18 mouse cellular contexts compared by ENCODE assay signal in genomic region chr6:111510768-111511459, GRCm38 (mm10).
DNase-seq lines count a peak whose midpoint lies in the region; ATAC-seq and TF ChIP-seq lines count a peak whose summit lies in the region.
"Had no signal": no experiment of that assay in that cellular context is flagged by ENCODE, and none has a peak within 500 bp of the region (broad histone marks: within the 10 kb centered on the region; RNA-seq: fewer than 3 reads in every experiment).

No protein-coding gene starts in this region.

- WGBS in forebrain, embryonic 11.5 days, result 35% methylated on average over 1 of the region's 1 CpGs
- WGBS in forebrain, postnatal 0 days, result 20% methylated on average over 1 of the region's 1 CpGs
- 40% methylated on average over 1 of the region's 1 CpGs for WGBS in midbrain, embryonic 14.5 days
- WGBS in midbrain, embryonic 15.5 days, result 54% methylated on average over 1 of the region's 1 CpGs
- 14% methylated on average over 1 of the region's 1 CpGs for WGBS in forebrain, embryonic 16.5 days
- WGBS in lung, adult 2 months, result 78% methylated on average over 1 of the region's 1 CpGs

- H3K4me2 ChIP-seq in forebrain, embryonic 11.5 days (ENCODE audit: low read depth, low read length, severe bottlenecking), result no peak overlapping the region
- no peak overlapping the region for H3K4me2 ChIP-seq in forebrain, postnatal 0 days (ENCODE audit: low read depth)
- H3K4me2 ChIP-seq in midbrain, embryonic 14.5 days (ENCODE audit: low read length), result no peak overlapping the region
- no peak overlapping the region for H3K4me2 ChIP-seq in midbrain, embryonic 15.5 days
- H3K4me2 ChIP-seq in forebrain, embryonic 16.5 days (ENCODE audit: low read length), result no peak overlapping the region
- H3K4me2 ChIP-seq: embryonic facial prominence, embryonic 12.5 days; heart, embryonic 12.5 days; hindbrain, embryonic 14.5 days; intestine, embryonic 15.5 days had no signal

- H3K27me3 ChIP-seq in forebrain, embryonic 11.5 days (ENCODE audit: control insufficient read depth, insufficient read depth, low read length), result no peaks in the 10 kb centered on the region
- no peaks in the 10 kb centered on the region for H3K27me3 ChIP-seq in forebrain, postnatal 0 days (ENCODE audit: insufficient read depth, low read length)
- no peaks in the 10 kb centered on the region for H3K27me3 ChIP-seq in midbrain, embryonic 14.5 days (ENCODE audit: control insufficient read depth, insufficient read depth, low read length)
- no peaks in the 10 kb centered on the region for H3K27me3 ChIP-seq in midbrain, embryonic 15.5 days (replicated peaks)
- H3K27me3 ChIP-seq in forebrain, embryonic 16.5 days (replicated peaks; ENCODE audit: control insufficient read depth, insufficient read depth, low read length), result no peaks in the 10 kb centered on the region
- H3K27me3 ChIP-seq: embryonic facial prominence, embryonic 12.5 days; heart, embryonic 12.5 days; intestine, embryonic 15.5 days; Patski had no signal

- no peak for TF ChIP-seq POLR2A in brain, embryonic 14.5 days (IDR thresholded peaks at IDR 0.05; ENCODE audit: borderline replicate concordance, extremely low read depth, insufficient read depth, insufficient read length, poor library complexity, severe bottlenecking)
- TF ChIP-seq POLR2A in lung, adult 2 months (IDR thresholded peaks at IDR 0.05; ENCODE audit: borderline replicate concordance, extremely low read depth, low read depth, low read length), result no peak

- H3K9ac ChIP-seq in forebrain, embryonic 11.5 days (ENCODE audit: low read length), result no peak overlapping the region
- no peak overlapping the region for H3K9ac ChIP-seq in forebrain, postnatal 0 days
- H3K9ac ChIP-seq in midbrain, embryonic 14.5 days (replicated peaks; ENCODE audit: low read length), result no peak overlapping the region
- no peak overlapping the region for H3K9ac ChIP-seq in midbrain, embryonic 15.5 days
- no peak overlapping the region for H3K9ac ChIP-seq in forebrain, embryonic 16.5 days (replicated peaks; ENCODE audit: low read depth, low read length)
- H3K9ac ChIP-seq: embryonic facial prominence, embryonic 12.5 days; heart, embryonic 12.5 days; hindbrain, embryonic 14.5 days; intestine, embryonic 15.5 days had no signal

- no peak for TF ChIP-seq CTCF in forebrain, postnatal 0 days (IDR thresholded peaks at IDR 0.05; ENCODE audit: low read depth)
- TF ChIP-seq CTCF in brain, embryonic 14.5 days (IDR thresholded peaks at IDR 0.05; ENCODE audit: borderline replicate concordance, extremely low read depth, insufficient read depth, insufficient read length), result no peak
- TF ChIP-seq CTCF in lung, adult 2 months (IDR thresholded peaks at IDR 0.05; ENCODE audit: insufficient read depth, low read length), result no peak

- peak; percentile 68 for ATAC-seq in forebrain, embryonic 11.5 days (replicated peaks; ENCODE audit: low FRiP score)
- ATAC-seq in forebrain, postnatal 0 days, result no peak
- ATAC-seq in midbrain, embryonic 14.5 days (ENCODE audit: low FRiP score, low TSS enrichment), result no peak
- ATAC-seq in midbrain, embryonic 15.5 days (replicated peaks), result no peak
- peak; percentile 52; the same call in 1 of the 2 replicates for ATAC-seq in forebrain, embryonic 16.5 days
- ATAC-seq: intestine, embryonic 15.5 days; Patski had no signal

- no peaks in the 10 kb centered on the region for H3K36me3 ChIP-seq in forebrain, embryonic 11.5 days (ENCODE audit: control insufficient read depth, insufficient read depth, low read length)
- no peaks in the 10 kb centered on the region for H3K36me3 ChIP-seq in forebrain, postnatal 0 days (ENCODE audit: insufficient read depth)
- no peaks in the 10 kb centered on the region for H3K36me3 ChIP-seq in midbrain, embryonic 14.5 days (ENCODE audit: control insufficient read depth, insufficient read depth, low read length)
- no peaks in the 10 kb centered on the region for H3K36me3 ChIP-seq in midbrain, embryonic 15.5 days (replicated peaks)
- no peaks in the 10 kb centered on the region for H3K36me3 ChIP-seq in forebrain, embryonic 16.5 days (ENCODE audit: control insufficient read depth, insufficient read depth)
- H3K36me3 ChIP-seq: embryonic facial prominence, embryonic 12.5 days; heart, embryonic 12.5 days; hindbrain, embryonic 10.5 days; intestine, embryonic 15.5 days had no signal

- no peak for DNase-seq in forebrain, embryonic 11.5 days (ENCODE audit: low spot score)
- no peak for DNase-seq in forebrain, postnatal 0 days
- peak; percentile 12 for DNase-seq in midbrain, embryonic 14.5 days
- DNase-seq in brain, embryonic 14.5 days (ENCODE audit: low read depth), result peak; percentile 60
- DNase-seq in thymus, postnatal 36 days, result no peak
- DNase-seq in lung, adult 2 months, result no peak
- DNase-seq: adrenal gland, adult 2 months; adrenal gland, postnatal 25 days; cerebellum, adult 2 months; gastrocnemius, postnatal 14 days had no signal

- no peak overlapping the region for H3K4me3 ChIP-seq in forebrain, embryonic 11.5 days (ENCODE audit: low read depth, low read length)
- H3K4me3 ChIP-seq in forebrain, postnatal 0 days (ENCODE audit: low read depth, low read length), result no peak overlapping the region
- H3K4me3 ChIP-seq in midbrain, embryonic 14.5 days (replicated peaks; ENCODE audit: low read depth, low read length), result no peak overlapping the region
- H3K4me3 ChIP-seq in midbrain, embryonic 15.5 days, result no peak overlapping the region
- H3K4me3 ChIP-seq in forebrain, embryonic 16.5 days (replicated peaks; ENCODE audit: low read length), result no peak overlapping the region
- H3K4me3 ChIP-seq in lung, adult 2 months (replicated peaks; ENCODE audit: extremely low read depth, low read depth, low read length), result no peak overlapping the region
- H3K4me3 ChIP-seq: embryonic facial prominence, embryonic 12.5 days; heart, embryonic 12.5 days; hindbrain, embryonic 10.5 days; intestine, embryonic 15.5 days had no signal

- no peak overlapping the region for H3K27ac ChIP-seq in forebrain, embryonic 11.5 days (ENCODE audit: low read depth, low read length)
- no peak overlapping the region for H3K27ac ChIP-seq in forebrain, postnatal 0 days (ENCODE audit: low read depth, low read length)
- no peak overlapping the region for H3K27ac ChIP-seq in midbrain, embryonic 14.5 days (replicated peaks; ENCODE audit: low read depth, low read length)
- H3K27ac ChIP-seq in midbrain, embryonic 15.5 days, result no peak overlapping the region
- no peak overlapping the region for H3K27ac ChIP-seq in forebrain, embryonic 16.5 days (ENCODE audit: low read length)
- H3K27ac ChIP-seq: embryonic facial prominence, embryonic 12.5 days; hindbrain, embryonic 10.5 days; hindbrain, embryonic 14.5 days; intestine, embryonic 15.5 days had no signal

- H3K9me3 ChIP-seq in forebrain, embryonic 11.5 days (ENCODE audit: control insufficient read depth, low read length), result no peaks in the 10 kb centered on the region
- no peaks in the 10 kb centered on the region for H3K9me3 ChIP-seq in forebrain, postnatal 0 days (ENCODE audit: low read length)
- H3K9me3 ChIP-seq in midbrain, embryonic 14.5 days (ENCODE audit: control insufficient read depth, low read length), result no peaks in the 10 kb centered on the region
- no peaks in the 10 kb centered on the region for H3K9me3 ChIP-seq in midbrain, embryonic 15.5 days
- H3K9me3 ChIP-seq in forebrain, embryonic 16.5 days (ENCODE audit: control insufficient read depth, low read length), result no peaks in the 10 kb centered on the region
- H3K9me3 ChIP-seq: embryonic facial prominence, embryonic 12.5 days; heart, embryonic 12.5 days; hindbrain, embryonic 10.5 days; intestine, embryonic 15.5 days had no signal

- no peaks in the 10 kb centered on the region; the same call in 1 of the 2 replicates for H3K4me1 ChIP-seq in forebrain, embryonic 11.5 days (replicated peaks; ENCODE audit: control insufficient read depth, insufficient read depth, low read length)
- H3K4me1 ChIP-seq in forebrain, postnatal 0 days (ENCODE audit: insufficient read depth), result no peaks in the 10 kb centered on the region
- H3K4me1 ChIP-seq in midbrain, embryonic 14.5 days (ENCODE audit: control insufficient read depth, insufficient read depth, low read length), result peaks cover 11% of the 10 kb centered on the region; the same call in 1 of the 2 replicates
- H3K4me1 ChIP-seq in midbrain, embryonic 15.5 days, result peaks cover 6% of the 10 kb centered on the region; the same call in 1 of the 2 replicates
- H3K4me1 ChIP-seq in forebrain, embryonic 16.5 days (replicated peaks; ENCODE audit: control insufficient read depth, insufficient read depth, low read length), result no peaks in the 10 kb centered on the region; the same call in 1 of the 2 replicates
- H3K4me1 ChIP-seq in lung, adult 2 months (ENCODE audit: control insufficient read depth, insufficient read depth, low read length), result no peaks in the 10 kb centered on the region
- H3K4me1 ChIP-seq: embryonic facial prominence, embryonic 12.5 days; heart, embryonic 12.5 days; intestine, embryonic 15.5 days had no signal

Comparison
In these comparisons a context has a peak if more than half of its experiments do, and no peak if none do; other contexts are left out.
1. ATAC-seq: peak in forebrain, embryonic 11.5 days (single experiment) and forebrain, embryonic 16.5 days (single experiment); none in forebrain, postnatal 0 days (single experiment), midbrain, embryonic 14.5 days (single experiment) and midbrain, embryonic 15.5 days (single experiment).
2. DNase-seq: peak in midbrain, embryonic 14.5 days (single experiment) and brain, embryonic 14.5 days (single experiment); none in forebrain, embryonic 11.5 days (single experiment), forebrain, postnatal 0 days (single experiment), thymus, postnatal 36 days (0 of 2) and lung, adult 2 months (single experiment).